Mouse (Mus musculus) stomach, embryonic 14.5 days (tissue): Measurements from ENCODE around the gene Akr1b3. TPM values are rescaled to one million over a fixed set of nuclear protein-coding genes. Genes with fewer than 3 reads are reported as not detected.

ENCODE experiments used
- ATAC-seq: fragments of 200-750 bp; cut with Nextera tagmentation; 2 replicates; pipeline ENCODE4 v1.8.0; 2017; ENCODE audit warnings: low read depth, moderate TSS enrichment; ENCODE audit not compliant: insufficient number of reproducible peaks, insufficient read depth, low FRiP score
- H3K27ac ChIP-seq: fragments of 300-500 bp; sonication (generic); 2 replicates; pipeline ENCODE4 v1.5.1; 2014; ENCODE audit warnings: mild to moderate bottlenecking, low read length, moderate library complexity, mixed read lengths
- H3K27me3 ChIP-seq: fragments of 300-500 bp; sonication (generic); 2 replicates; pipeline ENCODE4 v1.6.1; 2014; ENCODE audit warnings: low read length, control low read depth, mixed read lengths; ENCODE audit not compliant: control insufficient read depth, insufficient read depth
- H3K36me3 ChIP-seq: fragments of 300-500 bp; sonication (generic); 2 replicates; pipeline ENCODE4 v1.6.1; 2014; ENCODE audit warnings: mild to moderate bottlenecking, control low read depth, low read length, moderate library complexity, mixed read lengths; ENCODE audit not compliant: control insufficient read depth, insufficient read depth
- H3K4me1 ChIP-seq: fragments of 300-500 bp; sonication (generic); 2 replicates; pipeline ENCODE4 v1.6.1; 2014; ENCODE audit warnings: low read length, control low read depth, mixed read lengths; ENCODE audit not compliant: control insufficient read depth, insufficient read depth
- H3K4me2 ChIP-seq: fragments of 300-500 bp; sonication (generic); replicated peaks from 2 replicates; pipeline ENCODE4 v1.6.1; 2014; ENCODE audit warnings: low read depth, low read length, control low read depth
- H3K4me3 ChIP-seq: fragments of 300-500 bp; sonication (generic); 2 replicates; pipeline ENCODE4 v1.5.1; 2014; ENCODE audit warnings: low read depth, low read length, control low read depth
- H3K9ac ChIP-seq: fragments of 300-500 bp; sonication (generic); replicated peaks from 2 replicates; pipeline ENCODE4 v1.6.1; 2014; ENCODE audit warnings: low read depth, mild to moderate bottlenecking, control low read depth, low read length, moderate library complexity, mixed read lengths
- H3K9me3 ChIP-seq: fragments of 300-500 bp; sonication (generic); 2 replicates; pipeline ENCODE4 v1.6.1; 2016; ENCODE audit warnings: low read depth, low read length, control low read depth; ENCODE audit not compliant: control insufficient read depth
- whole genome bisulfite sequencing: fragments of 180-500 bp; shearing (Covaris S2); extraction: QIAGEN DNeasy Blood & Tissue Kit; methylation state at CpG from one replicate; pipeline ENCODE4 v1.1.7; 2014; 5-methylcytosine and 5-hydroxymethylcytosine counted together
- polyA plus RNA-seq: library from polyadenylated mRNA; unstranded; fragments of >200 nt; fragmentation: Nextera tagmentation; extraction: Ambion mirVana; gene quantifications from 2 replicates; pipeline ENCODE4 v1.2.1, GENCODE M21; 2014

Akr1b3 gene
- polyA plus RNA-seq, 1 experiment from 2014 or later: 130 TPM

DNA sequence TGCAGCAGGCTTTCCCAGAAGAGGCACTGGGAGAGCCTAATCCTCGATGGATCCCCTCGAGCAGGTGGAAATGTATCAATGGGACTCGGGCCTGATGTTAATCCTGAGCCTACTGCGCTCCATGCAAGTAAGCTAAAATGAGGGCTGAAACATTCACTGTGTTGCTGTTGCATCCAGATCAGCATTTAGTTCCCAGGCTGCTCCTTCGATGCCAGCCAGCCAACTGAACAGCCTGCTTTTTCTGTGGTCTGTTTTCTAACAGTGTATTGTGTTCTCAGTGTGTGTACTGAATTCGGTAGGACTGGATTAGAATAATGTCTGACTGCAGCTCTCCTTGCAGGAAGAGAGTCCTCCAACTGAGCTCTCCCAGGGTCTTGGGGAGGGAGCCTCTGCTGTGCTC is 46.6 kb downstream of the Akr1b3 start:
- Histone ChIP-seq H3K27me3 (no peaks in the 10 kb centered on the region), H3K9ac (no peak overlapping the region), H3K4me2 (no peak overlapping the region), H3K4me3 (no peak overlapping the region), H3K27ac (no peak overlapping the region), H3K4me1 (no peaks in the 10 kb centered on the region), H3K36me3 (no peaks in the 10 kb centered on the region), H3K9me3 (no peaks in the 10 kb centered on the region)
- WGBS: 60% methylated on average over 6 of the region's 6 CpGs
- no peak for ATAC-seq

DNA sequence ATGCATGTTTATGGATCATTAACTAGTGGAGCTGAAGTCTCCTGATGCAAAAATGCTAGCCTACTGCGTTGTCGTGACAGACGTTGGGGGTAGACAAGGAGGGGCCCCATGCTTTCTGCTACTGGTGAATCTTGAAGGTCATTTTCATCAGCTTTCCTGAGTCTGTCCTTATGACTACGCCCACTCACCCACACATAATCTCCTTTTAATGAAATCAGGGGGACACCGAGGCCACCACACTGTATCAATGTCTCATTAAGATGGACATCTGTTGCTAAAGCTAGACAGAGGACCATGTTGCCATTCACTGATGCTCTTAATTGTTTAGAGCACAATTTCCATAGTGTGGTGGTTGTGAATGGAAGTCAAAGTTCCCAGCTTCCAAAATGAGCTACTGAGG is 58.7 kb downstream of the Akr1b3 start:
- Histone ChIP-seq H3K4me1 (no peaks in the 10 kb centered on the region), H3K36me3 (no peaks in the 10 kb centered on the region), H3K4me2 (no peak overlapping the region), H3K9ac (no peak overlapping the region), H3K27me3 (no peaks in the 10 kb centered on the region), H3K27ac (no peak overlapping the region), H3K4me3 (no peak overlapping the region), H3K9me3 (no peaks in the 10 kb centered on the region)
- WGBS: 80% methylated on average over 5 of the region's 5 CpGs
- ATAC-seq: no peak

Other genes starting within 250 kb of the Akr1b3 start
- gene Slc35b4, start 140.4 kb downstream of the Akr1b3 start, polyA plus RNA-seq: 44.8 and 46.1 TPM in 2 replicates
- 6.6 and 8.0 TPM in 2 replicates for gene Akr1b8, start 36.6 kb upstream of the Akr1b3 start, polyA plus RNA-seq
- 21.8 and 22.9 TPM in 2 replicates for gene Akr1b10, start 66.7 kb upstream of the Akr1b3 start, polyA plus RNA-seq
- not detected in 2 replicates for gene Akr1b7, start 94.9 kb upstream of the Akr1b3 start, polyA plus RNA-seq
- 33.6 and 34.4 TPM in 2 replicates for gene Bpgm, start 158.7 kb upstream of the Akr1b3 start, polyA plus RNA-seq